Mouse (Mus musculus): ENCODE results near the gene Armh4. TPM values are rescaled to one million over a fixed set of nuclear protein-coding genes. Genes with fewer than 3 reads are reported as not detected.
"Not testable (repeated sequence)": the region's sequence is repeated elsewhere in the genome, so short reads cannot be mapped to it uniquely, and the experiment has no call there.

Gene Armh4
- 1 to 10 TPM; 1.2 to 1.4 TPM for total RNA-seq (2021)
- long read RNA-seq, experiment 1: 0 reads
- long read RNA-seq, experiment 2, full-length matches to known transcripts: 2 of 2 reads
- long read RNA-seq, experiment 2, partial matches to known transcripts: 0 of 2 reads
- long read RNA-seq, experiment 2, other reads (novel, unspliced or antisense): 0 of 2 reads

GRCm38 (mm10) chr14:49782715-49783531 lies at the start of gene Armh4:
Armh4 (minus strand) TSS chr14:49783383.
- DNase-seq (ENCODE audit: low spot score in 2 of 2): peak; percentile 12 to 24

GRCm38 (mm10) chr14:49829192-49830171 lies 46.3 kb upstream of the Armh4 start:
- DNase-seq (ENCODE audit: low spot score in 2 of 2): no peak

- not testable (repeated sequence) for DNase-seq (ENCODE audit: low spot score in 2 of 2)
These were observed 36.7 kb upstream of the Armh4 start for GRCm38 (mm10) chr14:49819721-49820440.

- DNase-seq (ENCODE audit: low spot score in 2 of 2): not testable (repeated sequence)
These were observed 35.6 kb upstream of the Armh4 start for GRCm38 (mm10) chr14:49818713-49819208.

- DNase-seq (ENCODE audit: low spot score in 2 of 2): not testable (repeated sequence)
These were observed 29.8 kb upstream of the Armh4 start for GRCm38 (mm10) chr14:49812966-49813365.

- DNase-seq (ENCODE audit: low spot score in 2 of 2): not testable (repeated sequence)
These were observed 21.9 kb upstream of the Armh4 start for GRCm38 (mm10) chr14:49805051-49805450.

GRCm38 (mm10) chr14:49801444-49801843 lies 18.3 kb upstream of the Armh4 start:
- DNase-seq (ENCODE audit: low spot score in 2 of 2): no peak

- DNase-seq (ENCODE audit: low spot score in 2 of 2): no peak
These were observed 10.8 kb upstream of the Armh4 start for GRCm38 (mm10) chr14:49793948-49794347.

GRCm38 (mm10) chr14:49790542-49790941 lies 7.4 kb upstream of the Armh4 start:
- DNase-seq (ENCODE audit: low spot score in 2 of 2): no peak

GRCm38 (mm10) chr14:49785793-49786192 lies 2.6 kb upstream of the Armh4 start:
- DNase-seq (ENCODE audit: low spot score in 2 of 2): peak; percentile 25 to 36

- DNase-seq (ENCODE audit: low spot score in 2 of 2): no peak
These were observed 683 bp upstream of the Armh4 start for GRCm38 (mm10) chr14:49783866-49784265.

- DNase-seq (ENCODE audit: low spot score in 2 of 2): no peak
These were observed 2.8 kb downstream of the Armh4 start for GRCm38 (mm10) chr14:49780416-49780815.

GRCm38 (mm10) chr14:49777539-49777938 lies 5.6 kb downstream of the Armh4 start:
- not testable (repeated sequence) for DNase-seq (ENCODE audit: low spot score in 2 of 2)

GRCm38 (mm10) chr14:49771746-49772145 lies 11.4 kb downstream of the Armh4 start:
- no peak for DNase-seq (ENCODE audit: low spot score in 2 of 2)

- DNase-seq (ENCODE audit: low spot score in 2 of 2): no peak
These were observed 16.6 kb downstream of the Armh4 start for GRCm38 (mm10) chr14:49766601-49767000.

GRCm38 (mm10) chr14:49755845-49756244 lies 27.3 kb downstream of the Armh4 start:
- no peak for DNase-seq (ENCODE audit: low spot score in 2 of 2)

- no peak for DNase-seq (ENCODE audit: low spot score in 2 of 2)
These were observed 30.6 kb downstream of the Armh4 start for GRCm38 (mm10) chr14:49752614-49753013.

GRCm38 (mm10) chr14:49745874-49746273 lies 37.3 kb downstream of the Armh4 start:
- no peak for DNase-seq (ENCODE audit: low spot score in 2 of 2)

- DNase-seq (ENCODE audit: low spot score in 2 of 2): no peak
These were observed 39.1 kb downstream of the Armh4 start for GRCm38 (mm10) chr14:49743946-49744526.

GRCm38 (mm10) chr14:49739328-49739727 lies 43.9 kb downstream of the Armh4 start:
- DNase-seq (ENCODE audit: low spot score in 2 of 2): no peak
